Mouse (Mus musculus) neural tube, embryonic 14.5 days (tissue): ENCODE data around the gene Nr4a1. TPM values are rescaled to one million over a fixed set of nuclear protein-coding genes. Genes with fewer than 3 reads are reported as not detected.

Experiments used
- ATAC-seq: fragments of 200-750 bp; cut with Nextera tagmentation; 2 replicates; pipeline ENCODE4 v1.8.0; 2017; ENCODE audit warnings: low read depth, mild to moderate bottlenecking, moderate TSS enrichment, moderate library complexity
- H3K27ac ChIP-seq: fragments of 300-500 bp; sonication (generic); 2 replicates; pipeline ENCODE4 v1.5.1; 2014; ENCODE audit warnings: low read depth, mild to moderate bottlenecking, control low read depth, low read length, moderate library complexity, mixed read lengths
- H3K27me3 ChIP-seq: fragments of 300-500 bp; sonication (generic); 2 replicates; pipeline ENCODE4 v1.6.1; 2014; ENCODE audit warnings: low read length; ENCODE audit not compliant: control insufficient read depth, insufficient read depth
- H3K36me3 ChIP-seq: fragments of 300-500 bp; sonication (generic); 2 replicates; pipeline ENCODE4 v1.6.1; 2014; ENCODE audit warnings: low read length, mixed read lengths; ENCODE audit not compliant: control insufficient read depth, insufficient read depth
- H3K4me1 ChIP-seq: fragments of 300-500 bp; sonication (generic); 2 replicates; pipeline ENCODE4 v1.6.1; 2014; ENCODE audit warnings: low read length; ENCODE audit not compliant: control insufficient read depth, insufficient read depth
- H3K4me2 ChIP-seq: fragments of 300-500 bp; sonication (generic); 2 replicates; pipeline ENCODE4 v1.6.1; 2014; ENCODE audit warnings: mild to moderate bottlenecking, low read depth, low read length, control low read depth
- H3K4me3 ChIP-seq: fragments of 300-500 bp; sonication (generic); 2 replicates; pipeline ENCODE4 v1.5.1; 2014; ENCODE audit warnings: low read depth, low read length, control low read depth, mixed read lengths
- H3K9ac ChIP-seq: fragments of 300-500 bp; sonication (generic); replicated peaks from 2 replicates; pipeline ENCODE4 v1.6.1; 2014; ENCODE audit warnings: low read depth, mild to moderate bottlenecking, control low read depth, low read length, mixed read lengths
- H3K9me3 ChIP-seq: fragments of 300-500 bp; sonication (generic); 2 replicates; pipeline ENCODE4 v1.6.1; 2016; ENCODE audit warnings: low read length; ENCODE audit not compliant: control insufficient read depth
- WGBS: fragments of 180-500 bp; shearing (Covaris S2); extraction: QIAGEN DNeasy Blood & Tissue Kit; methylation state at CpG from one replicate; pipeline ENCODE4 v1.1.7; 2014; 5-methylcytosine and 5-hydroxymethylcytosine counted together
- polyA plus RNA-seq: library from polyadenylated mRNA; unstranded; fragments of >200 nt; fragmentation: Nextera tagmentation; extraction: Ambion mirVana; gene quantifications from 2 replicates; pipeline ENCODE4 v1.2.1, GENCODE M21; 2014

Nr4a1 gene
- polyA plus RNA-seq, 1 experiment from 2014 or later: 5.3 TPM

DNA sequence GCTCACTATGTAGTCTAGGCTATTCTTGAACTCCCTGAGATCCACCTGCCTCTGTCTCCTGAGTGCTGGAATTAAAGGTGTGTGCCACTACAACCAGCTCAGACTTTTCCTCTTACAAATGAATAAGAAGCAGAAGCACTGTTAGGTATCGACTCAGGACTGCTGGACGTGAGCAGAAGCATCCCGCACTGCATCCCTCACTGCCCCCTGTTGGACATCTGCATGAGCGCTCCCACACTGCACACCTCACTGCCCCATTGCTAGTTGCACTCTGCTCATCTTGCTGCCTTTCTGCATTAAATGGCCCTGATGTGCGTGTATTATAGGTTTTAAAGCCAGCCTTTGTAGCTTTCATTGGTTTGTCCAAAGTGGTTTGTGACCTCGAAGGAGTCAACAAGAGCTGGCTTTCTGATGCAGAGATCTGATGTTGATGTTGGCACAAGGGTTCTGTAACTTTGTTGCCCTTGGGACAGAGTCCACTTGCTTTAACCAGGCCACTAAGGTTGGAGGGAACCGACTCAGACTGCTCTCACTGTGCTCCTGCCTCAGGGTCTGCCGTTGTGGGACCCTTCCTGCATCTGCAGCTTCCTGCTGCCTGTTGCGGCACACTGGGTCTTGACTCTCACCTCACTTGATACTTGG is 32.2 kb downstream of the Nr4a1 start:
- no peak for ATAC-seq
- 75% methylated on average over 9 of the region's 9 CpGs for WGBS
- H3K27me3 ChIP-seq: no peaks in the 10 kb centered on the region
- no peak overlapping the region for H3K27ac ChIP-seq
- no peaks in the 10 kb centered on the region for H3K9me3 ChIP-seq
- H3K4me1 ChIP-seq: peaks cover 8% of the 10 kb centered on the region; the same call in 1 of the 2 replicates
- no peak overlapping the region for H3K9ac ChIP-seq
- H3K4me2 ChIP-seq: no peak overlapping the region
- peaks cover 31% of the 10 kb centered on the region for H3K36me3 ChIP-seq
- H3K4me3 ChIP-seq: no peak overlapping the region

DNA sequence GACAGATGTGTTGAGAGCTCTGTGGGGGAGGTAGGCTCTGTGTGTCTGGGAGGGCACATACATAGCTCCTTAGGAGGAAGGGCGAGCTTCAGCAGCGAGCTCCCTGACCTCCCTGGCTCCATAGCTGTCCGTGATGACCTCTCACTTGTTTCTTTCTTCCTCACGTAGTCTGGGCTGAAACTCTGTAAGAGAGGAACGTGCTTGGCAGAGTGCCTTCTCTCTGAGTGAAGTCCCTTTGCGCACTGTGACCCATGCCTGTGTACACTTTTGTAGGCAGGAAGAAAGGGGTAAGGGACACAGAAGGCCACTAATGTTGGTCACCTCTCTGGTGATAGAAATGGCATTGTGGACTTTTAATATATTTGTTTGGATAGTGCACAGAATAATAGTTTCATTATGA is 33.3 kb downstream of the Nr4a1 start:
- Histone ChIP-seq H3K9ac (no peak overlapping the region), H3K4me1 (peaks cover 8% of the 10 kb centered on the region; the same call in 1 of the 2 replicates), H3K4me3 (no peak overlapping the region), H3K9me3 (no peaks in the 10 kb centered on the region), H3K4me2 (no peak overlapping the region), H3K27me3 (no peaks in the 10 kb centered on the region), H3K27ac (no peak overlapping the region), H3K36me3 (peaks cover 34% of the 10 kb centered on the region)
- ATAC-seq: no peak
- WGBS: 87% methylated on average over 6 of the region's 6 CpGs

DNA sequence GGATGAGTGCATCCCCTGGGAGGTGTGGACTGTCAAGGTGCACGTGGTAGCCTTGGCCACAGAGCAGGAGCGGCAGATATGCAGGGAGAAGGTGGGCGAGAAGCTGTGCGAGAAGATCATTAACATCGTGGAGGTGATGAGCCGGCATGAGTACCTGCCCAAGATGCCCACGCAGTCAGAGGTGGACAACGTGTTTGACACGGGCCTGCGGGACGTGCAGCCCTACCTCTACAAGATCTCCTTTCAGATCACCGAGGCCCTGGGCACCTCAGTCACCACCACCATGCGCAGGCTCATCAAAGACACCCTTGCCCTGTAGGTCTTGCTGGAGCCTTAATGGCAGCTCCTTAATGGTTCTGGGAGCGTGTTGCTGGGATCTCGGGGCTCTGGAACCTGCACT is 36.3 kb downstream of the Nr4a1 start:
- H3K4me3 ChIP-seq: no peak overlapping the region
- H3K9ac ChIP-seq: no peak overlapping the region
- peaks cover under 1% of the 10 kb centered on the region; the same call in 1 of the 2 replicates for H3K4me1 ChIP-seq
- H3K4me2 ChIP-seq: no peak overlapping the region
- H3K27ac ChIP-seq: no peak overlapping the region
- H3K9me3 ChIP-seq: no peaks in the 10 kb centered on the region
- no peaks in the 10 kb centered on the region for H3K27me3 ChIP-seq
- ATAC-seq: no peak
- peaks cover 34% of the 10 kb centered on the region for H3K36me3 ChIP-seq
- WGBS: 95% methylated on average over 15 of the region's 15 CpGs

DNA sequence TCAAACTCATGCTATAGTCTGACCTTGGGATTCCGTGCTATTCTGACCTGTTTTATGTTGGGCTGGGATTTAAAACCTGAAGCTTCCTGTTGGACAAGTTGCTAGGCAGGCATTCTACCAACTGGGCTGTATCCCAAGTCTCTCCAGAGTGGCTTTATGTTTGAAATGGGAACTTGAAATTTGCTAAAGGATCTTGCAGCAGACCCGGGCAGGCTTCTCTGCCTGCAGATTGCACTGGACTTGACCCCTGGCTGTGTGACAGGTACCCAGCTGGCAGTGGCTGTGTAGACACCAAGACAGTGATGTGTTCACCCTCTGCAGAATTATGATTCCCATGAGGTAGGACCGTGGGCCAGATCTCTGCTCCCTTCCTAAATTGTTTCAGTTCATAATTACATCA is 37.9 kb downstream of the Nr4a1 start:
- Histone ChIP-seq H3K27ac (no peak overlapping the region), H3K4me2 (no peak overlapping the region), H3K36me3 (peaks cover 29% of the 10 kb centered on the region), H3K27me3 (no peaks in the 10 kb centered on the region), H3K9me3 (no peaks in the 10 kb centered on the region), H3K4me3 (no peak overlapping the region), H3K4me1 (no peaks in the 10 kb centered on the region), H3K9ac (no peak overlapping the region)
- no peak for ATAC-seq
- 82% methylated on average over 3 of the region's 3 CpGs for whole genome bisulfite sequencing

DNA sequence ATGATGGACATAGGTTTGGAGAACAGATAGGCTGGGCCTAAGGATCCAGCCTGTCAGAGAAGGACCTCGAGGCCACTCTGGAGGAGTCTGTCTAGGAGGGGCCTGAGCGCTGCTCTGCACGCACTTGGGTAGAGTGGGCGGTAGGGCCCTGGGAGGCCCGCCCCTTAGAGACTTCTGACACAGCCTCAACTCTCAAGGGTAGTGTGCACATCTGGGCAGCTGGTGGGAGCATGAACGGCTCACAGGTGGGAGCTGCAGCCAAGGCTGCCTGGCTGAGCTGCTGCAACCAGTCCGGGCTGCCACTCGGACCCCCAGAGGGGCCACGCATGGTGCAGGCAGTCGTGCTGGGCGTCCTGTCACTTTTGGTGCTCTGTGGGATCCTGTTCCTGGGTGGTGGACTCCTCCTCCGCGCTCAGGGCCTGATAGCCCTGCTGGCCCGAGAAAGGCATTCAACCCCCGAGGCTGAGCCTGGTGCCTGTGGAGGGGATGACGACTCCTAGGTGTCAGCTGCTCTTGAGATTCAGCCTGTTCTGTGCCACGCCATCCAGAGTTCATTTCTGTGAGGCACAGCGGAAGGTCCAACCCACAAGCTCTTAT is 39.1 kb downstream of the Nr4a1 start, which contains the start of gene 6030408B16Rik:
Gene 6030408B16Rik (plus strand): TSS at position 188 of the 597 bp plus-strand sequence.
- no peak within 1 kb of the TSS for H3K9ac ChIP-seq

DNA sequence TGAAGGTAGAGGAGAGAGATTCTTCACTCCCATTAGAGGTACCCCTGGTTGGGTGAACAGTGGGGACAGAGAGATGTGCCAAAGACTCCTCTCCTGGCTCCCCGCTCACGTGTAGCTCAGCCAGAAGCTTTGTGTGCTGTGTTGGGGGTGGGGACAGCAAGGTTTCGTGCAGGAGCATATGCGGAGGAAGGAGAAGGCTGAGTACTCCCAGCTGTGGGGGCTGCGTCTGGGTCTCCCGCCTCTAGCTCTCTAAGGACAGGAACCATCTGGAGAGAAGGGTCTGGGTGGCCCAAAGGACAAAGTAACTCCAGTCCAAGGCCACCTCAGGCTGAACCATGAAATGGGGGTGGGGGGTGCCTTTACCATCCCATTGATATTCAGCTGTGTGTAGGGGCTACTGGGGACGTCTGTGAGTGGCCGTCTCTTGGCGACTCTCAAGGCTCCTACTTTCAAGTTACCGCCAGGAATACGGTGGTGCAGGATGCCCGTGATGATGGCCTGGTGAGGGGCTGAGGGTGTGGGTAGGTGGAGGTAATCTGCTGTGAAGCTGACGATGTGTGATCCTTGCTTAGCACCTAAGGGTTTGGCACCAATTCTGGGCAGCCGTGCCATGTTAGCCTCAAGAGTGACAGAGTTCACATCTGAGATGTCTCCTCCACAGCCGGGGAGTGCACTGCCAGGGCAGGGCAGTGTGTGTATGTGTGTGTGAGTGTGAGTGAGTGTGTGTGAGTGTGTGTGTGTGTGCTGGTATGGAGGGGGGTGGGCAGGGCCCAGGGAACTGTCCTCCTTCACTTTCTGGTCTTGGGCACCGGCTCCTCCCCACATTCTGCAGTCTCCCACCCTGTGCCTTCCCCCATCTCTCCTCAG is 40.2 kb downstream of the Nr4a1 start:
- Histone ChIP-seq H3K4me2 (no peak overlapping the region), H3K9me3 (no peaks in the 10 kb centered on the region), H3K4me1 (no peaks in the 10 kb centered on the region), H3K4me3 (no peak overlapping the region), H3K9ac (no peak overlapping the region), H3K27me3 (no peaks in the 10 kb centered on the region), H3K36me3 (peaks cover 15% of the 10 kb centered on the region), H3K27ac (no peak overlapping the region)
- ATAC-seq: no peak
- 64% methylated on average over 16 of the region's 16 CpGs for WGBS

More for the DNA sequence above, 39.1 kb downstream of the Nr4a1 start, which contains the start of gene 6030408B16Rik:
- 61% methylated on average over 18 of the region's 18 CpGs for WGBS
- Histone ChIP-seq H3K4me2 (no peak within 1 kb of the TSS), H3K4me1 (no peaks in the 10 kb centered on the region), H3K27ac (no peak within 1 kb of the TSS), H3K4me3 (no peak within 1 kb of the TSS), H3K27me3 (no peaks in the 10 kb centered on the region), H3K36me3 (peaks cover 25% of the 10 kb centered on the region), H3K9me3 (no peaks in the 10 kb centered on the region)
- no peak for ATAC-seq

DNA sequence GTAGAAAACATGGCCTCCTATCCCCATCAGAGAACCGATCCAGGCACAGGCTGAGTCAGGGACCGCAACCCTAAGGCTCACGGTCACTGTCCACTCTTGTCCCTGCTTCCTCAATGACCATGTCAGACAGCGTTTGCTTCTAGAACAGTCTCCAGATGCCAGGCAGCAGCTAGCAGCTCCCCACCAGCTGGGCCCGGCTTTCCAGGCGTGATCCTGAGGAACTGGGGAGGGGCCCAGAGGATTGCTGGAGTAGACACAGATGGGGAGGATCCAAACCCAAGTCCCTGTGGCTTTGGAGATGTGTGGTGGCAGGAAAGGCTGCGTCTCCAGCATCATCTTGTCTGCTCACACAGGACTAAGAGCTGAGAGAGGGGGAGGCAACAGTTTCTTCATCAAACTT is 41.0 kb downstream of the Nr4a1 start:
- Histone ChIP-seq H3K4me2 (no peak overlapping the region), H3K9ac (no peak overlapping the region), H3K36me3 (peaks cover 9% of the 10 kb centered on the region; the same call in 1 of the 2 replicates), H3K4me3 (no peak overlapping the region), H3K9me3 (no peaks in the 10 kb centered on the region), H3K27me3 (no peaks in the 10 kb centered on the region), H3K27ac (no peak overlapping the region), H3K4me1 (no peaks in the 10 kb centered on the region)
- WGBS: 74% methylated on average over 7 of the region's 7 CpGs
- ATAC-seq: no peak

DNA sequence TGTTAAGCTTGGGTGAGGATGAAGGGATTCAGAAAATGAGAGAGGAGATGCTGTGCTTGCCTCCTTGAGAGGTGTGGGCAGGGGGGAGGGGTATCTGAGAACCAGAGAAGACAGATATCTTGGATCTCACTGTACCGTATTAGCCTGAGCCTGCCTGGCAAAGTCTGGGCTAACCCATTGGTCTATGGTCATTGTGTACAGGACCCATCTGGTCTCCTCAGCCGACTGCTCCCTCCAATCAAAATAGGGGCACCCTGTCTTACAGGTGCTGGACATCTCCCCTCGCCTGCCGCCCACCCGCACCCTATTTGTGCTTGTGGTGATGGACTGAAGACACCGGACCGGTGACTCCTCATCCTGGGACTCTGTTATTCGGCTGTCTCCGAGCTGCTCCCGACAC is 41.5 kb downstream of the Nr4a1 start:
- WGBS: 92% methylated on average over 10 of the region's 10 CpGs
- Histone ChIP-seq H3K4me2 (no peak overlapping the region), H3K27ac (no peak overlapping the region)

DNA sequence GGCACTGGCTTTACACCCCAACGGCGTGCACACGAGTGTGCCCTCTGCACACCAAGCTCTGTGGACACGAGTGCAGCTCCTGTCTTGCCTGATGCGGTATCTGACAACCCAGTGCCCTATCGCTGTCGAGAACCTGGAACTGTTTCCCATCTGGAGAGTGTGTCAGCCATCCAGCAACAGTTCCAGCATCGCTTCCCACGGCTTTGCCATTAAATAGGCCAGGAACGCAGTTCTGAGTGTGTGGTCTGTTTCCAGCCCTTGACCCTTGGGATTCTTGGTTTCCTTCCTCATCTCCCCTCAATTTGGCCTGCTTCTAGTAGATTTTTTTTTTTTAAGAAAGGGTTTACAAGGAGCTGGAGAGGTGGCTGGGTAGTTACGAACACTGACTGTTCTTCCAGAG is 42.0 kb downstream of the Nr4a1 start:
- H3K36me3 ChIP-seq: peaks cover 3% of the 10 kb centered on the region; the same call in 1 of the 2 replicates
- H3K4me3 ChIP-seq: no peak overlapping the region
- no peak for ATAC-seq
- no peak overlapping the region for H3K4me2 ChIP-seq
- no peak overlapping the region for H3K9ac ChIP-seq
- 87% methylated on average over 11 of the region's 11 CpGs for WGBS
- H3K27ac ChIP-seq: no peak overlapping the region
- no peaks in the 10 kb centered on the region for H3K27me3 ChIP-seq
- no peaks in the 10 kb centered on the region for H3K4me1 ChIP-seq
- H3K9me3 ChIP-seq: no peaks in the 10 kb centered on the region

More for the DNA sequence above, 41.5 kb downstream of the Nr4a1 start:
- no peak overlapping the region for H3K9ac ChIP-seq
- no peak for ATAC-seq
- peaks cover 8% of the 10 kb centered on the region; the same call in 1 of the 2 replicates for H3K36me3 ChIP-seq
- H3K9me3 ChIP-seq: no peaks in the 10 kb centered on the region
- H3K27me3 ChIP-seq: no peaks in the 10 kb centered on the region
- no peak overlapping the region for H3K4me3 ChIP-seq
- no peaks in the 10 kb centered on the region for H3K4me1 ChIP-seq
